Mouse (Mus musculus) G1E (cell line): Measurements from ENCODE around the gene Serinc3.

Source experiments
- CTCF ChIP-seq: IDR thresholded peaks from 2 replicates; pipeline ENCODE4 v1.5.1; 2012; ENCODE audit warnings: low read depth, low read length, inconsistent platforms, mixed read lengths
- GATA2 ChIP-seq: IDR thresholded peaks from 2 replicates; pipeline ENCODE4 v1.6.1; 2012; ENCODE audit warnings: low read depth, low read length, inconsistent platforms, borderline replicate concordance

- TF ChIP-seq CTCF (no peak), GATA2 (no peak)
Measured at GRCm38 (mm10) chr2:163667045-163667444, 22.1 kb upstream of the Serinc3 start.
